Mouse (Mus musculus) lung, embryonic 15.5 days (tissue): ENCODE data around the gene Lrrc4b. TPM values are rescaled to one million over a fixed set of nuclear protein-coding genes. Genes with fewer than 3 reads are reported as not detected.

Experiments
- microRNA-seq: library from miRNA; unstranded; fragments of <30 nt; microRNA quantifications from one replicate; pipeline ENCODE4, GENCODE M21; 2016
- polyA plus RNA-seq: library from polyadenylated mRNA; unstranded; fragments of >200 nt; fragmentation: Nextera tagmentation; extraction: Ambion mirVana; gene quantifications from 2 replicates; pipeline ENCODE4 v1.2.1, GENCODE M21; 2015

Lrrc4b gene
- polyA plus RNA-seq, 1 experiment from 2014 or later, result 0.98 TPM

Small RNAs within 50 kb of the gene (microRNA-seq; reads per million reads assigned to microRNA genes)
- 0.93 reads per million for gene Mir7052

Other genes starting within 250 kb of the Lrrc4b start
- not detected in 2 replicates for gene Klk1b24, start 240.8 kb upstream of the Lrrc4b start, polyA plus RNA-seq
- not detected in 2 replicates for gene Klk1b3, start 230.8 kb upstream of the Lrrc4b start, polyA plus RNA-seq
- gene Klk1b4, start 221.6 kb upstream of the Lrrc4b start, polyA plus RNA-seq, result not detected in 2 replicates
- not detected in 2 replicates for gene Klk1b5, start 213.1 kb upstream of the Lrrc4b start, polyA plus RNA-seq
- 0.20 TPM in 1 of 2 replicates, not detected in the other for gene Klk1, start 203.7 kb upstream of the Lrrc4b start, polyA plus RNA-seq
- gene Gm36864, start 192.8 kb upstream of the Lrrc4b start, polyA plus RNA-seq, result not detected in 2 replicates
- gene 1700028J19Rik, start 182.3 kb upstream of the Lrrc4b start, polyA plus RNA-seq, result 1.4 TPM in 2 replicates
- 133 TPM in 2 replicates for gene 2410002F23Rik, start 182.3 kb upstream of the Lrrc4b start, polyA plus RNA-seq
- gene Acp4, start 171.6 kb upstream of the Lrrc4b start, polyA plus RNA-seq, result not detected in 2 replicates
- gene Gm15517, start 167.6 kb upstream of the Lrrc4b start, polyA plus RNA-seq, result not detected in 2 replicates
- gene Clec11a, start 122.1 kb upstream of the Lrrc4b start, polyA plus RNA-seq, result 2.5 and 2.6 TPM in 2 replicates
- gene Shank1, start 118.8 kb upstream of the Lrrc4b start, polyA plus RNA-seq, result 0.96 and 1.1 TPM in 2 replicates
- gene Syt3, start 44.9 kb upstream of the Lrrc4b start, polyA plus RNA-seq, result 2.1 and 2.3 TPM in 2 replicates
- gene 1700008O03Rik, start 43.2 kb upstream of the Lrrc4b start, polyA plus RNA-seq, result 1.1 and 1.4 TPM in 2 replicates
- 0.62 and 0.88 TPM in 2 replicates for gene Aspdh, start 36.4 kb downstream of the Lrrc4b start, polyA plus RNA-seq
- 109 and 111 TPM in 2 replicates for gene Josd2, start 39.0 kb downstream of the Lrrc4b start, polyA plus RNA-seq
- 107 and 108 TPM in 2 replicates for gene Emc10, start 67.5 kb downstream of the Lrrc4b start, polyA plus RNA-seq
- gene Fam71e1, start 67.6 kb downstream of the Lrrc4b start, polyA plus RNA-seq, result 9.1 and 11.1 TPM in 2 replicates
- gene Mybpc2, start 95.6 kb downstream of the Lrrc4b start, polyA plus RNA-seq, result 0.45 and 0.65 TPM in 2 replicates
- gene Spib, start 103.1 kb downstream of the Lrrc4b start, polyA plus RNA-seq, result 0.77 and 2.0 TPM in 2 replicates
- 108 and 112 TPM in 2 replicates for gene Pold1, start 119.8 kb downstream of the Lrrc4b start, polyA plus RNA-seq
- gene Nr1h2, start 124.9 kb downstream of the Lrrc4b start, polyA plus RNA-seq, result 68.4 and 75.3 TPM in 2 replicates
- 30.9 and 42.2 TPM in 2 replicates for gene Napsa, start 143.4 kb downstream of the Lrrc4b start, polyA plus RNA-seq
- gene Kcnc3, start 161.6 kb downstream of the Lrrc4b start, polyA plus RNA-seq, result 1.5 and 2.1 TPM in 2 replicates
- gene Myh14, start 241.8 kb downstream of the Lrrc4b start, polyA plus RNA-seq, result 44.1 and 47.8 TPM in 2 replicates